ENCODE assay signal across 32 mouse cellular contexts in genomic region chr10:18834389-18834788, GRCm38 (mm10). TPM values are rescaled to one million over a fixed set of nuclear protein-coding genes. Genes with fewer than 3 reads are reported as not detected.
DNase-seq lines count a peak whose midpoint lies in the region; ATAC-seq and TF ChIP-seq lines count a peak whose summit lies in the region.
"Had no signal": no experiment of that assay in that cellular context is flagged by ENCODE, and none has a peak within 500 bp of the region (broad histone marks: within the 10 kb centered on the region; RNA-seq: fewer than 3 reads in every experiment).

No protein-coding gene starts in this region.

- peak; percentile 60 for DNase-seq in kidney, adult 2 months
- DNase-seq in kidney, postnatal 10 days, result no peak
- DNase-seq in kidney, postnatal 14 days, result peak; percentile 13
- peak; percentile 5 for DNase-seq in stomach, postnatal 0 days (ENCODE audit: low spot score)
- DNase-seq in gastrocnemius, adult 18-20 months (ENCODE audit: low spot score), result no peak
- no peak for DNase-seq in c-Kit-positive CD71-positive TER-119-positive erythroid progenitor cells, embryonic 14.5 days (ENCODE audit: low spot score)
- DNase-seq: adrenal gland, postnatal 10 days; adrenal gland, postnatal 36 days; B cell, adult 2 months; cerebellum, adult 11 months; cerebellum, adult 2 months; cerebellum, adult 9-11 months; cerebellum, postnatal 25 days; gastrocnemius, postnatal 10 days; gastrocnemius, postnatal 36 days; heart, adult 2 months; heart, postnatal 14 days; heart, postnatal 4 days had no signal

- H3K36me3 ChIP-seq in kidney, adult 2 months (ENCODE audit: control insufficient read depth, insufficient read depth, low read length), result no peaks in the 10 kb centered on the region
- H3K36me3 ChIP-seq in kidney, embryonic 16.5 days (ENCODE audit: insufficient read depth, low read length), result no peaks in the 10 kb centered on the region
- H3K36me3 ChIP-seq in stomach, postnatal 0 days (ENCODE audit: control insufficient read depth, insufficient read depth, low read length), result no peaks in the 10 kb centered on the region
- H3K36me3 ChIP-seq: embryonic facial prominence, embryonic 12.5 days; embryonic facial prominence, embryonic 15.5 days; G1E; heart, embryonic 10.5 days; heart, embryonic 13.5 days had no signal

- H3K9ac ChIP-seq in kidney, embryonic 16.5 days (replicated peaks; ENCODE audit: low read length), result no peak overlapping the region
- H3K9ac ChIP-seq in stomach, postnatal 0 days (ENCODE audit: low read length), result no peak overlapping the region
- H3K9ac ChIP-seq: embryonic facial prominence, embryonic 12.5 days; embryonic facial prominence, embryonic 15.5 days; heart, embryonic 13.5 days; hindbrain, embryonic 14.5 days had no signal

- no peaks in the 10 kb centered on the region for H3K4me1 ChIP-seq in kidney, adult 2 months (ENCODE audit: control insufficient read depth, insufficient read depth, low read length)
- 0 out of 2 replicates have a peak, but pooled peaks cover 3% of the 10 kb centered on the region for H3K4me1 ChIP-seq in kidney, embryonic 16.5 days (ENCODE audit: insufficient read depth, low read length)
- no peaks in the 10 kb centered on the region for H3K4me1 ChIP-seq in stomach, postnatal 0 days (replicated peaks; ENCODE audit: control insufficient read depth, insufficient read depth)
- H3K4me1 ChIP-seq: embryonic facial prominence, embryonic 15.5 days; heart, embryonic 10.5 days had no signal

- H3K4me3 ChIP-seq in kidney, adult 2 months (ENCODE audit: insufficient read depth, low read depth, low read length), result no peak overlapping the region
- H3K4me3 ChIP-seq in kidney, embryonic 16.5 days (ENCODE audit: low read length), result no peak overlapping the region
- no peak overlapping the region for H3K4me3 ChIP-seq in stomach, postnatal 0 days (ENCODE audit: low read depth, low read length)
- H3K4me3 ChIP-seq: embryonic facial prominence, embryonic 12.5 days; embryonic facial prominence, embryonic 15.5 days; heart, adult 2 months; heart, embryonic 10.5 days; heart, embryonic 13.5 days had no signal

- no peak for TF ChIP-seq POLR2A in kidney, adult 2 months (IDR thresholded peaks at IDR 0.05; ENCODE audit: low read depth, low read length)

- TF ChIP-seq CTCF in kidney, adult 2 months (conservative IDR thresholded peaks at IDR 0.05; ENCODE audit: insufficient read depth, insufficient read length, low read depth, low read length), result no peak
- TF ChIP-seq CTCF in stomach, postnatal 0 days (IDR thresholded peaks at IDR 0.05; ENCODE audit: low read depth), result no peak

- H3K9me3 ChIP-seq in kidney, embryonic 16.5 days (ENCODE audit: low read length), result no peaks in the 10 kb centered on the region
- H3K9me3 ChIP-seq in stomach, postnatal 0 days (ENCODE audit: control insufficient read depth, low read length), result no peaks in the 10 kb centered on the region
- H3K9me3 ChIP-seq: embryonic facial prominence, embryonic 12.5 days; embryonic facial prominence, embryonic 15.5 days; G1E; heart, embryonic 10.5 days; heart, embryonic 13.5 days had no signal

- WGBS in kidney, adult 2 months, result 21% methylated on average over 2 of the region's 2 CpGs
- 37% methylated on average over 2 of the region's 2 CpGs for WGBS in kidney, embryonic 16.5 days
- 34% methylated on average over 2 of the region's 2 CpGs for WGBS in stomach, postnatal 0 days

- H3K27ac ChIP-seq in kidney, adult 2 months (ENCODE audit: insufficient read depth, low read depth, low read length), result no peak overlapping the region
- no peak overlapping the region for H3K27ac ChIP-seq in kidney, embryonic 16.5 days (ENCODE audit: low read length)
- H3K27ac ChIP-seq in stomach, postnatal 0 days (replicated peaks), result no peak overlapping the region
- H3K27ac ChIP-seq: embryonic facial prominence, embryonic 12.5 days; embryonic facial prominence, embryonic 15.5 days; heart, adult 2 months; heart, embryonic 10.5 days; heart, embryonic 13.5 days; hindbrain, embryonic 14.5 days had no signal

- no peaks in the 10 kb centered on the region for H3K27me3 ChIP-seq in kidney, adult 2 months (replicated peaks; ENCODE audit: control insufficient read depth, insufficient read depth, low read length)
- no peaks in the 10 kb centered on the region for H3K27me3 ChIP-seq in kidney, embryonic 16.5 days (ENCODE audit: insufficient read depth, low read length)
- no peaks in the 10 kb centered on the region for H3K27me3 ChIP-seq in stomach, postnatal 0 days (ENCODE audit: control insufficient read depth, insufficient read depth, low read length)
- H3K27me3 ChIP-seq: CH12.LX; embryonic facial prominence, embryonic 12.5 days; embryonic facial prominence, embryonic 15.5 days; heart, embryonic 13.5 days had no signal

- ATAC-seq in kidney, embryonic 16.5 days (ENCODE audit: low FRiP score, low TSS enrichment), result peak; percentile 71; the same call in 1 of the 2 replicates
- no peak for ATAC-seq in stomach, postnatal 0 days (ENCODE audit: low FRiP score, low TSS enrichment)
- ATAC-seq: forebrain, embryonic 14.5 days; Patski had no signal

- H3K4me2 ChIP-seq in kidney, embryonic 16.5 days (replicated peaks; ENCODE audit: low read depth, low read length), result no peak overlapping the region
- H3K4me2 ChIP-seq in stomach, postnatal 0 days (replicated peaks; ENCODE audit: low read depth), result no peak overlapping the region
- H3K4me2 ChIP-seq: embryonic facial prominence, embryonic 12.5 days; embryonic facial prominence, embryonic 15.5 days; heart, embryonic 13.5 days; hindbrain, embryonic 14.5 days had no signal

- no peak for TF ChIP-seq EP300 in stomach, postnatal 0 days (optimal IDR thresholded peaks at IDR 0.05)

RNA-seq across cellular contexts. Expression of gene Perp, which starts 10.4 kb away (rescaled TPM):
- 56.2 and 76.8 TPM in 2 replicates for polyA plus RNA-seq in kidney, adult 2 months (2012; rRNA removed)
- 19.9 and 21.8 TPM in 2 replicates for polyA plus RNA-seq in kidney, embryonic 16.5 days (2015; fragmentation: Nextera tagmentation; extraction: Ambion mirVana)
- polyA plus RNA-seq in stomach, postnatal 0 days (2015; fragmentation: Nextera tagmentation; extraction: Ambion mirVana), result 1,093 and 1,120 TPM in 2 replicates
- 1 to 10 TPM; 1.5 to 1.6 TPM for total RNA-seq in gastrocnemius, adult 18-20 months (2021)
- total RNA-seq: G1E had no signal
- polyA plus RNA-seq: G1E had no signal

RNA-seq across cellular contexts. Expression of gene Gm4922, which starts 47.8 kb away (rescaled TPM):
- not detected in 2 replicates for polyA plus RNA-seq in kidney, adult 2 months (2012; rRNA removed)
- 0.09 and 0.11 TPM in 2 replicates for polyA plus RNA-seq in kidney, embryonic 16.5 days (2015; fragmentation: Nextera tagmentation; extraction: Ambion mirVana)
- 0.05 and 0.08 TPM in 2 replicates for polyA plus RNA-seq in stomach, postnatal 0 days (2015; fragmentation: Nextera tagmentation; extraction: Ambion mirVana)
- total RNA-seq in gastrocnemius, adult 18-20 months (2021), result not detected
- total RNA-seq: adrenal gland, adult 18-20 months; adrenal gland, postnatal 10 days; adrenal gland, postnatal 36 days; CH12.LX; common myeloid progenitor, adult 5-6 weeks; gastrocnemius, postnatal 10 days; gastrocnemius, postnatal 36 days; granulocyte monocyte progenitor cell, adult 5-6 weeks; heart, adult 2 months; heart, postnatal 14 days; heart, postnatal 4 days had no signal
- polyA plus RNA-seq: cerebellum, adult 2 months; embryonic facial prominence, embryonic 12.5 days; embryonic facial prominence, embryonic 15.5 days; forebrain, embryonic 14.5 days; G1E; heart, embryonic 10.5 days; heart, embryonic 13.5 days; hindbrain, embryonic 11.5 days; Patski had no signal

Comparison
In these comparisons a context has a peak if more than half of its experiments do, and no peak if none do; other contexts are left out.
1. DNase-seq: peak in kidney, adult 2 months (single experiment), kidney, postnatal 14 days (single experiment) and stomach, postnatal 0 days (single experiment); none in kidney, postnatal 10 days (single experiment), gastrocnemius, adult 18-20 months (single experiment) and c-Kit-positive CD71-positive TER-119-positive erythroid progenitor cells, embryonic 14.5 days (single experiment).
2. RNA of gene Perp, which starts 10.4 kb away (polyA plus RNA-seq): 1,093 to 1,120 TPM in stomach, postnatal 0 days; 56.2 to 76.8 TPM in kidney, adult 2 months and 19.9 to 21.8 TPM in kidney, embryonic 16.5 days; every median in the first group is over 10 times any median in the second.